Mouse (Mus musculus) lung, postnatal 0 days (tissue): Measurements from ENCODE around the gene Vsx2.

Source experiments
- CTCF ChIP-seq: IDR thresholded peaks from 2 replicates; pipeline ENCODE4 v1.5.1; 2016; ENCODE audit warnings: antibody characterized with exemption, mild to moderate bottlenecking
- EP300 ChIP-seq: IDR thresholded peaks from 2 replicates; pipeline ENCODE4 v1.6.1; 2016; ENCODE audit warnings: antibody characterized with exemption, mild to moderate bottlenecking, control low read depth

GRCm38 (mm10) chr12:84625116-84625515 lies 55.6 kb downstream of the Vsx2 start:
- TF ChIP-seq CTCF: no peak
- TF ChIP-seq EP300: no peak
